Mouse (Mus musculus): ENCODE measurements around the gene Slc9a2. TPM values are rescaled to one million over a fixed set of nuclear protein-coding genes. Genes with fewer than 3 reads are reported as not detected.

The Slc9a2 gene
- polyA plus RNA-seq, 1 experiment from 2014 or later = 0.11 TPM

GRCm38 (mm10) chr1:40681699-40682510, 1.5 kb downstream of the Slc9a2 start:
- Histone ChIP-seq H3K27me3 (ENCODE audit: control insufficient read depth, insufficient read depth, low read depth, low read length) (peaks cover 39% of the 10 kb centered on the region), H3K36me3 (ENCODE audit: control insufficient read depth, insufficient read depth) (no peaks in the 10 kb centered on the region), H3K27ac (ENCODE audit: low read length) (no peak overlapping the region), H3K4me3 (ENCODE audit: low read depth, low read length) (peak overlapping the region; percentile 52), H3K9me3 (replicated peaks; ENCODE audit: control insufficient read depth, low read length) (no peaks in the 10 kb centered on the region), H3K9ac (ENCODE audit: low read depth, low read length) (no peak overlapping the region), H3K4me2 (ENCODE audit: low read depth, low read length) (peak overlapping the region; percentile 67), H3K4me1 (ENCODE audit: control insufficient read depth, low read depth, low read length) (no peaks in the 10 kb centered on the region)
- WGBS (ENCODE audit: insufficient replicate concordance) = 3% methylated on average over 39 of the region's 44 CpGs
- no peak for ATAC-seq (ENCODE audit: low read depth)

- Histone ChIP-seq H3K9ac (ENCODE audit: low read depth, low read length) (no peak overlapping the region), H3K9me3 (replicated peaks; ENCODE audit: control insufficient read depth, low read length) (no peaks in the 10 kb centered on the region), H3K4me1 (ENCODE audit: control insufficient read depth, low read depth, low read length) (no peaks in the 10 kb centered on the region), H3K27ac (ENCODE audit: low read length) (no peak overlapping the region), H3K36me3 (ENCODE audit: control insufficient read depth, insufficient read depth) (no peaks in the 10 kb centered on the region), H3K4me2 (ENCODE audit: low read depth, low read length) (no peak overlapping the region), H3K4me3 (ENCODE audit: low read depth, low read length) (no peak overlapping the region), H3K27me3 (ENCODE audit: control insufficient read depth, insufficient read depth, low read depth, low read length) (no peaks in the 10 kb centered on the region)
- ATAC-seq (ENCODE audit: low read depth) = no peak
- WGBS (ENCODE audit: insufficient replicate concordance) = 77% methylated on average over 13 of the region's 13 CpGs
Observed at GRCm38 (mm10) chr1:40694296-40694695, 13.9 kb downstream of the Slc9a2 start.

GRCm38 (mm10) chr1:40696436-40696835, 16.1 kb downstream of the Slc9a2 start:
- H3K4me3 ChIP-seq (ENCODE audit: low read depth, low read length) = no peak overlapping the region
- H3K9ac ChIP-seq (ENCODE audit: low read depth, low read length) = no peak overlapping the region
- no peak overlapping the region for H3K4me2 ChIP-seq (ENCODE audit: low read depth, low read length)
- H3K27ac ChIP-seq (ENCODE audit: low read length) = no peak overlapping the region
- H3K36me3 ChIP-seq (ENCODE audit: control insufficient read depth, insufficient read depth) = no peaks in the 10 kb centered on the region
- no peaks in the 10 kb centered on the region for H3K9me3 ChIP-seq (replicated peaks; ENCODE audit: control insufficient read depth, low read length)
- no peak for ATAC-seq (ENCODE audit: low read depth)
- H3K27me3 ChIP-seq (ENCODE audit: control insufficient read depth, insufficient read depth, low read depth, low read length) = no peaks in the 10 kb centered on the region
- no peaks in the 10 kb centered on the region for H3K4me1 ChIP-seq (ENCODE audit: control insufficient read depth, low read depth, low read length)
- 62% methylated on average over 3 of the region's 3 CpGs for WGBS (ENCODE audit: insufficient replicate concordance)

GRCm38 (mm10) chr1:40705099-40705498, 24.7 kb downstream of the Slc9a2 start:
- no peak overlapping the region for H3K4me3 ChIP-seq (ENCODE audit: low read depth, low read length)
- 46% methylated on average over 4 of the region's 4 CpGs for WGBS (ENCODE audit: insufficient replicate concordance)
- H3K4me2 ChIP-seq (ENCODE audit: low read depth, low read length) = no peak overlapping the region
- H3K4me1 ChIP-seq (ENCODE audit: control insufficient read depth, low read depth, low read length) = no peaks in the 10 kb centered on the region
- no peak overlapping the region for H3K9ac ChIP-seq (ENCODE audit: low read depth, low read length)
- H3K9me3 ChIP-seq (replicated peaks; ENCODE audit: control insufficient read depth, low read length) = no peaks in the 10 kb centered on the region
- H3K27me3 ChIP-seq (ENCODE audit: control insufficient read depth, insufficient read depth, low read depth, low read length) = no peaks in the 10 kb centered on the region
- ATAC-seq (ENCODE audit: low read depth) = no peak
- no peak overlapping the region for H3K27ac ChIP-seq (ENCODE audit: low read length)
- H3K36me3 ChIP-seq (ENCODE audit: control insufficient read depth, insufficient read depth) = no peaks in the 10 kb centered on the region

DNA sequence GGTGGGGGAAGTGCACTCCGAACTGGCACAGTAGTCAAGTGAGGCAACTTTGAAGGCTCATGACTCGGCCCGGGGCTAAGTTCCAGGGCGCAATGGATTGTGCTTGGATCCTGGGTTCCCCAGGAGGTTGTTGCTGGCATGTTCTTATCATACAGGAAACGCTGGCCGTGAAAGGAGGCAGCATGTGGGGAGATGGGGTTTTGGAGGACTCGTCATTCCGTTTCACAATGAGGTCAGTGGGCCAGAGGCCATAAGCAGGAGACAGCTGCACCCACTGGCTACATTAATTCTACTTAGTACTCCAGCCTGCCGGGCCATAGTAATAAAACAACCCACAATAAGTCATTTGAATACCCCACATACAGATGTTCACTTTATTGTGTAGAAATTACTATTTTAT, 34.6 kb downstream of the Slc9a2 start:
- Histone ChIP-seq H3K9ac (ENCODE audit: low read depth, low read length) (no peak overlapping the region), H3K9me3 (replicated peaks; ENCODE audit: control insufficient read depth, low read length) (no peaks in the 10 kb centered on the region), H3K4me2 (ENCODE audit: low read depth, low read length) (no peak overlapping the region), H3K27ac (ENCODE audit: low read length) (no peak overlapping the region), H3K4me1 (ENCODE audit: control insufficient read depth, low read depth, low read length) (no peaks in the 10 kb centered on the region), H3K36me3 (ENCODE audit: control insufficient read depth, insufficient read depth) (no peaks in the 10 kb centered on the region), H3K27me3 (ENCODE audit: control insufficient read depth, insufficient read depth, low read depth, low read length) (no peaks in the 10 kb centered on the region), H3K4me3 (ENCODE audit: low read depth, low read length) (no peak overlapping the region)
- no peak for ATAC-seq (ENCODE audit: low read depth)
- WGBS (ENCODE audit: insufficient replicate concordance) = 41% methylated on average over 9 of the region's 9 CpGs

GRCm38 (mm10) chr1:40726051-40726450, 45.7 kb downstream of the Slc9a2 start:
- no peak overlapping the region for H3K4me3 ChIP-seq (ENCODE audit: low read depth, low read length)
- WGBS (ENCODE audit: insufficient replicate concordance) = 74% methylated on average over 10 of the region's 10 CpGs
- H3K4me1 ChIP-seq (ENCODE audit: control insufficient read depth, low read depth, low read length) = no peaks in the 10 kb centered on the region
- no peaks in the 10 kb centered on the region for H3K27me3 ChIP-seq (ENCODE audit: control insufficient read depth, insufficient read depth, low read depth, low read length)
- ATAC-seq (ENCODE audit: low read depth) = no peak
- no peaks in the 10 kb centered on the region for H3K36me3 ChIP-seq (ENCODE audit: control insufficient read depth, insufficient read depth)
- no peak overlapping the region for H3K9ac ChIP-seq (ENCODE audit: low read depth, low read length)
- H3K9me3 ChIP-seq (replicated peaks; ENCODE audit: control insufficient read depth, low read length) = no peaks in the 10 kb centered on the region
- H3K4me2 ChIP-seq (ENCODE audit: low read depth, low read length) = no peak overlapping the region
- H3K27ac ChIP-seq (ENCODE audit: low read length) = no peak overlapping the region

DNA sequence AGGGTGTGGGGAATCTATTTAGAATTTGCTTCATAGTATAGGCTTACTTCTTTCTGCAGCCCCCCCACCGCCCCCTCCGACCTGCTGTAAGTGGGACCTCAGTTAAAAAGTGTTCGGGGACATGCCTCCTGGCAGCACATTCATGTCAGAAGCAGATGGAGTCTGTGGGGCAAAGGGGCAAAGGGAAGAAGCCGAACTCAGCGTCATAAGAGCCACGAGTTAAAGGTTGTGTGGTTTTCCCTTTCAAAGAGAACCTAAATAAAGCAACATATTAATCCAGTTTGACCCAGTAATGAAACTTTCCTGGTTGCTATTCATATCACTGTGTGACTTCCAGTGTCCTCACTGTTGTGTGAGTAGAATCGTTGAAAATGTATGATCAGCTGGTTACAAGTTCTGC, 47.0 kb downstream of the Slc9a2 start:
- Histone ChIP-seq H3K27ac (ENCODE audit: low read length) (no peak overlapping the region), H3K4me2 (ENCODE audit: low read depth, low read length) (no peak overlapping the region), H3K4me3 (ENCODE audit: low read depth, low read length) (no peak overlapping the region), H3K9me3 (replicated peaks; ENCODE audit: control insufficient read depth, low read length) (no peaks in the 10 kb centered on the region), H3K27me3 (ENCODE audit: control insufficient read depth, insufficient read depth, low read depth, low read length) (no peaks in the 10 kb centered on the region), H3K9ac (ENCODE audit: low read depth, low read length) (no peak overlapping the region), H3K4me1 (ENCODE audit: control insufficient read depth, low read depth, low read length) (no peaks in the 10 kb centered on the region), H3K36me3 (ENCODE audit: control insufficient read depth, insufficient read depth) (no peaks in the 10 kb centered on the region)
- whole genome bisulfite sequencing (ENCODE audit: insufficient replicate concordance) = 63% methylated on average over 7 of the region's 7 CpGs
- ATAC-seq (ENCODE audit: low read depth) = no peak

- no peaks in the 10 kb centered on the region for H3K4me1 ChIP-seq (ENCODE audit: control insufficient read depth, low read depth, low read length)
- no peak overlapping the region for H3K4me2 ChIP-seq (ENCODE audit: low read depth, low read length)
- WGBS (ENCODE audit: insufficient replicate concordance) = 90% methylated on average over 1 of the region's 1 CpGs
- no peak for ATAC-seq (ENCODE audit: low read depth)
- H3K9me3 ChIP-seq (replicated peaks; ENCODE audit: control insufficient read depth, low read length) = no peaks in the 10 kb centered on the region
- H3K9ac ChIP-seq (ENCODE audit: low read depth, low read length) = no peak overlapping the region
- H3K36me3 ChIP-seq (ENCODE audit: control insufficient read depth, insufficient read depth) = no peaks in the 10 kb centered on the region
- H3K27me3 ChIP-seq (ENCODE audit: control insufficient read depth, insufficient read depth, low read depth, low read length) = no peaks in the 10 kb centered on the region
- H3K27ac ChIP-seq (ENCODE audit: low read length) = no peak overlapping the region
- no peak overlapping the region for H3K4me3 ChIP-seq (ENCODE audit: low read depth, low read length)
Observed at GRCm38 (mm10) chr1:40728636-40729035, 48.3 kb downstream of the Slc9a2 start.

- no peak overlapping the region for H3K4me3 ChIP-seq (ENCODE audit: low read depth, low read length)
- H3K27ac ChIP-seq (ENCODE audit: low read length) = no peak overlapping the region
- H3K9me3 ChIP-seq (replicated peaks; ENCODE audit: control insufficient read depth, low read length) = no peaks in the 10 kb centered on the region
- H3K36me3 ChIP-seq (ENCODE audit: control insufficient read depth, insufficient read depth) = no peaks in the 10 kb centered on the region
- no peak overlapping the region for H3K9ac ChIP-seq (ENCODE audit: low read depth, low read length)
- no peak for ATAC-seq (ENCODE audit: low read depth)
- no peak overlapping the region for H3K4me2 ChIP-seq (ENCODE audit: low read depth, low read length)
- WGBS (ENCODE audit: insufficient replicate concordance) = 52% methylated on average over 8 of the region's 8 CpGs
- no peaks in the 10 kb centered on the region for H3K27me3 ChIP-seq (ENCODE audit: control insufficient read depth, insufficient read depth, low read depth, low read length)
- H3K4me1 ChIP-seq (ENCODE audit: control insufficient read depth, low read depth, low read length) = no peaks in the 10 kb centered on the region
Observed at GRCm38 (mm10) chr1:40737671-40738070, 57.3 kb downstream of the Slc9a2 start.
